Mouse (Mus musculus) thymus, adult 2 months (tissue): Measurements from ENCODE around the gene Dram1.

Source experiments
- CTCF ChIP-seq: fragments of 200-500 bp; IDR thresholded peaks from 2 replicates; pipeline ENCODE4 v1.5.1; 2012; ENCODE audit warnings: mild to moderate bottlenecking, control low read depth, low read length, moderate library complexity, borderline replicate concordance; ENCODE audit not compliant: control insufficient read depth, poor library complexity, insufficient read depth; ENCODE audit errors: extremely low read depth
- POLR2A ChIP-seq: fragments of 200-500 bp; IDR thresholded peaks from 2 replicates; pipeline ENCODE4 v1.6.1; 2012; ENCODE audit warnings: mild to moderate bottlenecking, low read length, control low read depth, moderate library complexity; ENCODE audit not compliant: control insufficient read depth, poor library complexity, insufficient read depth; ENCODE audit errors: extremely low read depth

GRCm38 (mm10) chr10:88380430-88381060 lies 1.7 kb upstream of the Dram1 start:
- TF ChIP-seq CTCF, result no peak
- no peak for TF ChIP-seq POLR2A
